In the genomic region with DNA sequence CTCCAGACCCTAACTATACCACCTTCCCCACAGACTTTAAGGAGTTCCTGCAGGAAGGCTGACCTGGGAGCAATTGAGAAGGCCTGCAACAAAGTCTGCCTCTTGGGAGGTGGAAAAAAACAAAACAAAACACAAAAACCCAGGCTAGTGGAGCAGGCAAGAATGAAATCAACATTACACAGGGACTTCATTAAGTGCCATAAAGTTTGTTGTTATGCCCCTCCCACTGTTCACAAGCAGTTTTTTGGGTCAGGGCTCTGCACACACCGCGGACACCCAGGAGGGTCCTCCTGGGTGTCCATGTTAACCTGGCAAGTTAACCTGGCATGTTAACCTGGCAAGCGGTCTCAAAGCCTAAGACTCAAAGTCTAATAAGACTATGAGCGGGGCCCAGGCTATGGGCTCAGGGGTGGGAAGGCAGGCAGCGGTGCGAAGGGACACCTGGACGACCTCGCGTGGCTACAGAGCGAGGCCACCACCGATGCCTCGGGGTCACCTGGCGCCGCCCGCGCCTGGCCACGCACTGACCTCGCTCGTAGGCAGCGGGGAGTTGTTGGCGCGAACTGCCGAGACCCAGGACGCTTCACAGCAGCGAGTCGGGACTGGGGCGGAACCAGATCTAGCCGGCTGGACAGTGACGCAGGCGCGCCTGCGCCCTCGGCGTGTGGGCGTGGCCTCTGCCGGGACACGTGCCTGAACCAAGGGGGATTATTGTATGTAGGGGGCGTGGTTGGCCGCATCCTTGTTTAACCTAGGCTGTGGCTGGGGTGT, we compare ENCODE assay signal across 8 mouse cellular contexts. TPM values are rescaled to one million over a fixed set of nuclear protein-coding genes. Genes with fewer than 3 reads are reported as not detected.
A peak's percentile ranks its signal among the peaks of the same experiment; 100 is the strongest.
DNase-seq lines count a peak whose midpoint lies in the region; ATAC-seq and TF ChIP-seq lines count a peak whose summit lies in the region.

No protein-coding gene starts in this region.

- H3K4me2 ChIP-seq in forebrain, postnatal 0 days (ENCODE audit: low read depth): peak overlapping the region; percentile 92
- H3K4me2 ChIP-seq in lung, embryonic 15.5 days: peak overlapping the region; percentile 83

- peak; percentile 89 for DNase-seq in MN1 (ENCODE audit: low spot score)
- DNase-seq in cerebellum, adult 2 months: peak; percentile 84
- peak; percentile 94 for DNase-seq in forebrain, postnatal 0 days
- peak; percentile 96 for DNase-seq in heart, postnatal 4 days
- peak; percentile 75 to 84 for DNase-seq in layer of hippocampus, adult 8-10 months (ENCODE audit: low spot score in 2 of 2)
- peak; percentile 83 for DNase-seq in thymus, adult 2 months

- no peaks in the 10 kb centered on the region for H3K27me3 ChIP-seq in cerebellum, adult 2 months (ENCODE audit: control insufficient read depth, insufficient read depth, low read length)
- no peaks in the 10 kb centered on the region for H3K27me3 ChIP-seq in forebrain, postnatal 0 days (ENCODE audit: insufficient read depth, low read length)
- no peaks in the 10 kb centered on the region for H3K27me3 ChIP-seq in lung, embryonic 15.5 days
- no peaks in the 10 kb centered on the region for H3K27me3 ChIP-seq in thymus, adult 2 months (ENCODE audit: control insufficient read depth, insufficient read depth, low read length)

- WGBS in cerebellum, adult 2 months: 2% methylated on average over 39 of the region's 39 CpGs
- 4% methylated on average over 39 of the region's 39 CpGs for WGBS in forebrain, postnatal 0 days
- WGBS in lung, embryonic 15.5 days: under 1% methylated on average over 38 of the region's 39 CpGs
- 3% methylated on average over 39 of the region's 39 CpGs for WGBS in olfactory bulb, adult 2 months
- 3% methylated on average over 39 of the region's 39 CpGs for WGBS in thymus, adult 2 months

- H3K27ac ChIP-seq in cerebellum, adult 2 months (ENCODE audit: insufficient read depth, low read length): peak overlapping the region; percentile 90
- peak overlapping the region; percentile 85 for H3K27ac ChIP-seq in forebrain, postnatal 0 days (ENCODE audit: low read depth, low read length)
- peak overlapping the region; percentile 82 for H3K27ac ChIP-seq in lung, embryonic 15.5 days
- H3K27ac ChIP-seq in olfactory bulb, adult 2 months (ENCODE audit: insufficient read depth, low read depth, low read length): peak overlapping the region; percentile 47; the same call in 1 of the 2 replicates
- H3K27ac ChIP-seq in thymus, adult 2 months (ENCODE audit: control insufficient read depth, insufficient read depth, low read length): no peak overlapping the region

- peak; percentile 84 for TF ChIP-seq POLR2A in cerebellum, adult 2 months (IDR thresholded peaks at IDR 0.05; ENCODE audit: borderline replicate concordance, insufficient read depth, low read length)
- peak; percentile 41; the same call in 1 of the 2 replicates for TF ChIP-seq POLR2A in olfactory bulb, adult 2 months (IDR thresholded peaks at IDR 0.05; ENCODE audit: insufficient read depth, low read depth, low read length)
- TF ChIP-seq POLR2A in thymus, adult 2 months (IDR thresholded peaks at IDR 0.05; ENCODE audit: control insufficient read depth, extremely low read depth, insufficient read depth, low read length, poor library complexity): 0 out of 2 replicates have a peak, but pooled peaks have one; percentile 39

- H3K36me3 ChIP-seq in forebrain, postnatal 0 days (ENCODE audit: insufficient read depth): no peaks in the 10 kb centered on the region
- no peaks in the 10 kb centered on the region for H3K36me3 ChIP-seq in lung, embryonic 15.5 days
- no peaks in the 10 kb centered on the region for H3K36me3 ChIP-seq in thymus, adult 2 months (ENCODE audit: control insufficient read depth, insufficient read depth, low read length)

- H3K4me1 ChIP-seq in cerebellum, adult 2 months (ENCODE audit: control insufficient read depth, insufficient read depth, low read length): peaks cover 6% of the 10 kb centered on the region
- H3K4me1 ChIP-seq in forebrain, postnatal 0 days (ENCODE audit: insufficient read depth): 0 out of 2 replicates have a peak, but pooled peaks cover 5% of the 10 kb centered on the region
- peaks cover 36% of the 10 kb centered on the region for H3K4me1 ChIP-seq in lung, embryonic 15.5 days
- H3K4me1 ChIP-seq in olfactory bulb, adult 2 months (ENCODE audit: control insufficient read depth, insufficient read depth, low read length): peaks cover 21% of the 10 kb centered on the region
- H3K4me1 ChIP-seq in thymus, adult 2 months (replicated peaks; ENCODE audit: control insufficient read depth, insufficient read depth, low read length): peaks cover 37% of the 10 kb centered on the region

- no peak for TF ChIP-seq CTCF in cerebellum, adult 2 months (IDR thresholded peaks at IDR 0.05; ENCODE audit: borderline replicate concordance, insufficient read depth, low read depth, low read length)
- peak; percentile 37; the same call in 1 of the 2 replicates for TF ChIP-seq CTCF in forebrain, postnatal 0 days (IDR thresholded peaks at IDR 0.05; ENCODE audit: low read depth)
- 0 out of 2 replicates have a peak, but pooled peaks have one; percentile 31 for TF ChIP-seq CTCF in olfactory bulb, adult 2 months (IDR thresholded peaks at IDR 0.05; ENCODE audit: insufficient read depth, low read depth, low read length)
- peak; percentile 34; the same call in 1 of the 2 replicates for TF ChIP-seq CTCF in thymus, adult 2 months (IDR thresholded peaks at IDR 0.05; ENCODE audit: borderline replicate concordance, control insufficient read depth, extremely low read depth, insufficient read depth, low read length, poor library complexity)

- peak overlapping the region; percentile 85 for H3K4me3 ChIP-seq in cerebellum, adult 2 months (replicated peaks; ENCODE audit: insufficient read depth, low read depth, low read length)
- peak overlapping the region; percentile 73 for H3K4me3 ChIP-seq in forebrain, postnatal 0 days (ENCODE audit: low read depth, low read length)
- peak overlapping the region; percentile 65 for H3K4me3 ChIP-seq in lung, embryonic 15.5 days
- peak overlapping the region; percentile 60 for H3K4me3 ChIP-seq in olfactory bulb, adult 2 months (ENCODE audit: insufficient read depth, low read depth, low read length)
- H3K4me3 ChIP-seq in thymus, adult 2 months (ENCODE audit: control insufficient read depth, insufficient read depth, low read length): peak overlapping the region; percentile 59

- peak overlapping the region; percentile 96 for H3K9ac ChIP-seq in forebrain, postnatal 0 days
- H3K9ac ChIP-seq in lung, embryonic 15.5 days: peak overlapping the region; percentile 92

- peak; percentile 98 for ATAC-seq in forebrain, postnatal 0 days
- peak; percentile 95 for ATAC-seq in lung, embryonic 15.5 days (ENCODE audit: borderline replicate concordance, extremely low read depth, low FRiP score, low TSS enrichment)

- H3K9me3 ChIP-seq in forebrain, postnatal 0 days (ENCODE audit: low read length): no peaks in the 10 kb centered on the region
- H3K9me3 ChIP-seq in lung, embryonic 15.5 days: no peaks in the 10 kb centered on the region

RNA-seq across cellular contexts. Expression of a gene that starts 5.7 kb away (rescaled TPM):
- polyA plus RNA-seq in cerebellum, adult 2 months (2012; rRNA removed): 16.4 and 17.3 TPM in 2 replicates
- total RNA-seq in forebrain, postnatal 0 days (2014; rRNA removed): 3.2 and 3.3 TPM in 2 replicates
- polyA plus RNA-seq in forebrain, postnatal 0 days (2015; fragmentation: Nextera tagmentation; extraction: Ambion mirVana): 2.4 and 2.8 TPM in 2 replicates
- total RNA-seq in heart, postnatal 4 days (2021): 10 to 100 TPM; 23.3 to 28.2 TPM
- 10 to 100 TPM; 12.2 to 14.8 (median 13.2) TPM for total RNA-seq in layer of hippocampus, adult 8-10 months (2022)
- 5.2 and 6.3 TPM in 2 replicates for polyA plus RNA-seq in lung, embryonic 15.5 days (2015; fragmentation: Nextera tagmentation; extraction: Ambion mirVana)
- not detected in 2 replicates for polyA plus RNA-seq in olfactory bulb, adult 2 months (2012; ENCODE audit: insufficient read depth, insufficient read length, low replicate concordance, missing spikeins)
- polyA plus RNA-seq in thymus, adult 2 months (2012; rRNA removed): 33.9 and 40.1 TPM in 2 replicates

RNA-seq across cellular contexts. Expression of a gene that starts 19.4 kb away (rescaled TPM):
- polyA plus RNA-seq in cerebellum, adult 2 months (2012; rRNA removed): not detected in 2 replicates
- total RNA-seq in forebrain, postnatal 0 days (2014; rRNA removed): not detected in 2 replicates
- not detected in 2 replicates for polyA plus RNA-seq in forebrain, postnatal 0 days (2015; fragmentation: Nextera tagmentation; extraction: Ambion mirVana)
- total RNA-seq in heart, postnatal 4 days (2021): not detected
- total RNA-seq in layer of hippocampus, adult 8-10 months (2022): not detected
- polyA plus RNA-seq in lung, embryonic 15.5 days (2015; fragmentation: Nextera tagmentation; extraction: Ambion mirVana): 0.10 TPM in 1 of 2 replicates, not detected in the other
- not detected in 2 replicates for polyA plus RNA-seq in olfactory bulb, adult 2 months (2012; ENCODE audit: insufficient read depth, insufficient read length, low replicate concordance, missing spikeins)
- 0.20 and 1.2 TPM in 2 replicates for polyA plus RNA-seq in thymus, adult 2 months (2012; rRNA removed)

RNA-seq across cellular contexts. Expression of a gene that starts 20.6 kb away (rescaled TPM):
- polyA plus RNA-seq in cerebellum, adult 2 months (2012; rRNA removed): 87.4 and 91.1 TPM in 2 replicates
- total RNA-seq in forebrain, postnatal 0 days (2014; rRNA removed): 108 and 109 TPM in 2 replicates
- 85.7 and 91.1 TPM in 2 replicates for polyA plus RNA-seq in forebrain, postnatal 0 days (2015; fragmentation: Nextera tagmentation; extraction: Ambion mirVana)
- total RNA-seq in heart, postnatal 4 days (2021): 10 to 100 TPM; 76.9 to 79.3 TPM
- total RNA-seq in layer of hippocampus, adult 8-10 months (2022): 10 to 100 TPM; 59.0 to 75.5 (median 67.5) TPM
- polyA plus RNA-seq in lung, embryonic 15.5 days (2015; fragmentation: Nextera tagmentation; extraction: Ambion mirVana): 89.6 and 92.9 TPM in 2 replicates
- not detected in 2 replicates for polyA plus RNA-seq in olfactory bulb, adult 2 months (2012; ENCODE audit: insufficient read depth, insufficient read length, low replicate concordance, missing spikeins)
- polyA plus RNA-seq in thymus, adult 2 months (2012; rRNA removed): 84.7 and 99.2 TPM in 2 replicates

RNA-seq across cellular contexts. Expression of a gene that starts 33.3 kb away (rescaled TPM):
- polyA plus RNA-seq in cerebellum, adult 2 months (2012; rRNA removed): 0.21 and 0.25 TPM in 2 replicates
- total RNA-seq in forebrain, postnatal 0 days (2014; rRNA removed): not detected in 2 replicates
- 0.13 TPM in 1 of 2 replicates, not detected in the other for polyA plus RNA-seq in forebrain, postnatal 0 days (2015; fragmentation: Nextera tagmentation; extraction: Ambion mirVana)
- total RNA-seq in heart, postnatal 4 days (2021): under 1 TPM; 0.47 to 0.74 TPM
- total RNA-seq in layer of hippocampus, adult 8-10 months (2022): 1 to 10 TPM in 2 of 4 experiments, under 1 TPM in 2; 0.54 to 1.2 (median 0.83) TPM
- 0.86 and 1.0 TPM in 2 replicates for polyA plus RNA-seq in lung, embryonic 15.5 days (2015; fragmentation: Nextera tagmentation; extraction: Ambion mirVana)
- polyA plus RNA-seq in olfactory bulb, adult 2 months (2012; ENCODE audit: insufficient read depth, insufficient read length, low replicate concordance, missing spikeins): not detected in 2 replicates
- polyA plus RNA-seq in thymus, adult 2 months (2012; rRNA removed): 1.5 and 2.1 TPM in 2 replicates

RNA-seq across cellular contexts. Expression of a gene that starts 46.4 kb away (rescaled TPM):
- polyA plus RNA-seq in cerebellum, adult 2 months (2012; rRNA removed): 156 and 163 TPM in 2 replicates
- total RNA-seq in forebrain, postnatal 0 days (2014; rRNA removed): 188 and 200 TPM in 2 replicates
- polyA plus RNA-seq in forebrain, postnatal 0 days (2015; fragmentation: Nextera tagmentation; extraction: Ambion mirVana): 114 and 128 TPM in 2 replicates
- 1 to 10 TPM; 1.8 to 2.4 TPM for total RNA-seq in heart, postnatal 4 days (2021)
- total RNA-seq in layer of hippocampus, adult 8-10 months (2022): 100 to 1,000 TPM; 148 to 186 (median 164) TPM
- 5.8 and 6.2 TPM in 2 replicates for polyA plus RNA-seq in lung, embryonic 15.5 days (2015; fragmentation: Nextera tagmentation; extraction: Ambion mirVana)
- not detected in 2 replicates for polyA plus RNA-seq in olfactory bulb, adult 2 months (2012; ENCODE audit: insufficient read depth, insufficient read length, low replicate concordance, missing spikeins)
- 13.1 and 15.5 TPM in 2 replicates for polyA plus RNA-seq in thymus, adult 2 months (2012; rRNA removed)

Comparison
In these comparisons a context has a peak if more than half of its experiments do, and no peak if none do; other contexts are left out.
1. RNA of a gene that starts 20.6 kb away (polyA plus RNA-seq): 84.7 to 99.2 TPM in thymus, adult 2 months, 89.6 to 92.9 TPM in lung, embryonic 15.5 days, 87.4 to 91.1 TPM in cerebellum, adult 2 months and 85.7 to 91.1 TPM in forebrain, postnatal 0 days; not detected in olfactory bulb, adult 2 months; every median in the first group is over 10 times any median in the second.
2. Peak in every context shown above with its lines, with median percentiles within 50 percentile points of each other: DNase-seq, H3K4me3 ChIP-seq and POLR2A ChIP-seq.